Mouse (Mus musculus) limb, embryonic 11.5 days (tissue): Measurements from ENCODE around the gene C1qtnf12. TPM values are rescaled to one million over a fixed set of nuclear protein-coding genes. Genes with fewer than 3 reads are reported as not detected.

Source experiments
- ATAC-seq: fragments of 200-750 bp; cut with Nextera tagmentation; 2 replicates; pipeline ENCODE4 v1.8.0; 2017; ENCODE audit warnings: low read depth; ENCODE audit not compliant: insufficient number of reproducible peaks, low FRiP score, low TSS enrichment
- DNase-seq: peaks from one replicate; pipeline ENCODE4 v3.0.0-alpha.2; 2015; ENCODE audit warnings: low spot score
- H3K27ac ChIP-seq: fragments of 300-500 bp; sonication (generic); replicated peaks from 2 replicates; pipeline ENCODE4 v1.5.1; 2014; ENCODE audit warnings: low read depth, mild to moderate bottlenecking, low read length
- H3K27me3 ChIP-seq: fragments of 300-500 bp; sonication (generic); 2 replicates; pipeline ENCODE4 v1.6.1; 2014; ENCODE audit warnings: mild to moderate bottlenecking, low read length, mixed read lengths; ENCODE audit not compliant: control insufficient read depth, insufficient read depth
- H3K36me3 ChIP-seq: fragments of 300-500 bp; sonication (generic); 2 replicates; pipeline ENCODE4 v1.6.1; 2014; ENCODE audit warnings: mild to moderate bottlenecking, low read length, moderate library complexity, mixed read lengths; ENCODE audit not compliant: control insufficient read depth, insufficient read depth
- H3K4me1 ChIP-seq: fragments of 300-500 bp; sonication (generic); 2 replicates; pipeline ENCODE4 v1.6.1; 2014; ENCODE audit warnings: low read length, mixed read lengths; ENCODE audit not compliant: control insufficient read depth, insufficient read depth
- H3K4me2 ChIP-seq: fragments of 300-500 bp; sonication (generic); 2 replicates; pipeline ENCODE4 v1.6.1; 2014; ENCODE audit warnings: low read depth, mild to moderate bottlenecking, moderate library complexity; ENCODE audit not compliant: severe bottlenecking
- H3K4me3 ChIP-seq: fragments of 300-500 bp; sonication (generic); 2 replicates; pipeline ENCODE4 v1.5.1; 2014; ENCODE audit warnings: low read depth, low read length
- H3K9ac ChIP-seq: fragments of 300-500 bp; sonication (generic); 2 replicates; pipeline ENCODE4 v1.6.1; 2014; ENCODE audit warnings: mild to moderate bottlenecking, low read length
- H3K9me3 ChIP-seq: fragments of 300-500 bp; sonication (generic); 2 replicates; pipeline ENCODE4 v1.6.1; 2016; ENCODE audit warnings: low read length; ENCODE audit not compliant: control insufficient read depth
- WGBS: fragments of 180-500 bp; shearing (Covaris S2); extraction: QIAGEN DNeasy Blood & Tissue Kit; methylation state at CpG from one replicate; pipeline ENCODE4 v1.1.7; 2014; 5-methylcytosine and 5-hydroxymethylcytosine counted together
- polyA plus RNA-seq: library from polyadenylated mRNA; unstranded; fragments of >200 nt; fragmentation: Nextera tagmentation; extraction: Ambion mirVana; gene quantifications from 2 replicates; pipeline ENCODE4 v1.2.1, GENCODE M21; 2014

Gene C1qtnf12
- polyA plus RNA-seq, 1 experiment from 2014 or later = 24.3 TPM

DNA sequence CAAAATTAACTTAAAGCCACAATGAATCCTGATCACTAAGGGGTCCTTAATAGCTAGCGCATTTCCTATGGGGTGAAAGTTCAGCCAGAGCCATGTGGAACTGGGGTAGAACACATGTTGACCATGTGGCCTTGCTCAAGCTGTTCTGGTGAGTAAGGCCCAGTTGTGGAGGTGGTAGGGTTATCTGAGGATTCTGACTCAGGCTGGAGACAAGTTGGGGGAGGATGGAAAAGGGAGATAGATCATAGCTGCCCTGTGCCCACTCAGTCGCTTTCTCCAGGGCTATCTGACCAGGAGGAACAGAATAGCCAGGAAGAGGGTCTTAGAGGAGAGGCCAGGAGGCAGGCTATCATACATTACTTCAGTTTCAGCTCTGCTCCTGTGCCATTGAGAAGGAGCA is 52.3 kb downstream of the C1qtnf12 start:
- Histone ChIP-seq H3K36me3 (peaks cover 19% of the 10 kb centered on the region), H3K4me1 (no peaks in the 10 kb centered on the region), H3K9me3 (no peaks in the 10 kb centered on the region), H3K4me3 (no peak overlapping the region), H3K4me2 (no peak overlapping the region), H3K27me3 (no peaks in the 10 kb centered on the region), H3K27ac (no peak overlapping the region), H3K9ac (no peak overlapping the region)
- DNase-seq (no peak), ATAC-seq (no peak)
- 77% methylated on average over 2 of the region's 2 CpGs for WGBS

Other genes starting within 250 kb of the C1qtnf12 start
- gene Tmem240, start 227.5 kb upstream of the C1qtnf12 start, polyA plus RNA-seq = 0.55 and 0.79 TPM in 2 replicates
- gene Atad3a, start 201.2 kb upstream of the C1qtnf12 start, polyA plus RNA-seq = 103 and 104 TPM in 2 replicates
- 5.3 and 6.0 TPM in 2 replicates for gene Vwa1, start 187.6 kb upstream of the C1qtnf12 start, polyA plus RNA-seq
- 0.19 and 0.34 TPM in 2 replicates for gene Tmem88b, start 176.4 kb upstream of the C1qtnf12 start, polyA plus RNA-seq
- gene Ankrd65, start 171.9 kb upstream of the C1qtnf12 start, polyA plus RNA-seq = not detected in 2 replicates
- gene Mrpl20, start 159.4 kb upstream of the C1qtnf12 start, polyA plus RNA-seq = 238 and 245 TPM in 2 replicates
- 181 and 203 TPM in 2 replicates for gene Ccnl2, start 149.8 kb upstream of the C1qtnf12 start, polyA plus RNA-seq
- gene Aurkaip1, start 131.0 kb upstream of the C1qtnf12 start, polyA plus RNA-seq = 132 and 138 TPM in 2 replicates
- gene Mxra8, start 122.6 kb upstream of the C1qtnf12 start, polyA plus RNA-seq = 41.8 and 49.3 TPM in 2 replicates
- gene Dvl1, start 114.9 kb upstream of the C1qtnf12 start, polyA plus RNA-seq = 8.1 and 9.1 TPM in 2 replicates
- 0.24 and 0.28 TPM in 2 replicates for gene Tas1r3, start 99.0 kb upstream of the C1qtnf12 start, polyA plus RNA-seq
- 19.2 and 20.4 TPM in 2 replicates for gene Cptp, start 92.9 kb upstream of the C1qtnf12 start, polyA plus RNA-seq
- gene Ints11, start 92.8 kb upstream of the C1qtnf12 start, polyA plus RNA-seq = 89.4 and 91.1 TPM in 2 replicates
- 42.4 and 45.5 TPM in 2 replicates for gene Pusl1, start 70.5 kb upstream of the C1qtnf12 start, polyA plus RNA-seq
- 17.8 and 18.4 TPM in 2 replicates for gene Acap3, start 70.5 kb upstream of the C1qtnf12 start, polyA plus RNA-seq
- 163 and 169 TPM in 2 replicates for gene Ube2j2, start 18.5 kb upstream of the C1qtnf12 start, polyA plus RNA-seq
- 15.4 and 16.4 TPM in 2 replicates for gene B3galt6, start 30.3 kb downstream of the C1qtnf12 start, polyA plus RNA-seq
- gene Sdf4, start 30.6 kb downstream of the C1qtnf12 start, polyA plus RNA-seq = 131 and 142 TPM in 2 replicates
- gene Tnfrsf4, start 51.5 kb downstream of the C1qtnf12 start, polyA plus RNA-seq = 0.29 and 0.58 TPM in 2 replicates
- 0.62 and 0.65 TPM in 2 replicates for gene Tnfrsf18, start 63.8 kb downstream of the C1qtnf12 start, polyA plus RNA-seq
- gene Ttll10, start 97.1 kb downstream of the C1qtnf12 start, polyA plus RNA-seq = 0.33 and 0.55 TPM in 2 replicates
- 61.9 and 71.4 TPM in 2 replicates for gene 9430015G10Rik, start 147.7 kb downstream of the C1qtnf12 start, polyA plus RNA-seq
- 0.81 and 1.0 TPM in 2 replicates for gene Rnf223, start 168.2 kb downstream of the C1qtnf12 start, polyA plus RNA-seq
- 38.6 and 41.5 TPM in 2 replicates for gene Agrn, start 235.2 kb downstream of the C1qtnf12 start, polyA plus RNA-seq
- gene Isg15, start 238.5 kb downstream of the C1qtnf12 start, polyA plus RNA-seq = 0.20 TPM in 1 of 2 replicates, not detected in the other
- 0.28 and 0.70 TPM in 2 replicates for gene AW011738, start 241.0 kb downstream of the C1qtnf12 start, polyA plus RNA-seq